Mouse (Mus musculus) myocyte (in vitro differentiated cells): ENCODE data around the gene Scp2d1.

Experiments used
- E2F4 ChIP-seq: IDR thresholded peaks from one replicate; pipeline ENCODE4 v1.6.1; 2011; ENCODE audit warnings: mild to moderate bottlenecking, control low read depth, moderate library complexity; ENCODE audit not compliant: insufficient read depth
- MAX ChIP-seq: IDR thresholded peaks from one replicate; pipeline ENCODE4 v1.6.1; 2011; ENCODE audit warnings: low read depth, mild to moderate bottlenecking, control low read depth
- MYOD1 ChIP-seq, 3 experiments: IDR thresholded peaks; one replicate each; pipeline ENCODE4 v1.6.1; 2011; ENCODE audit warnings: control low read depth in 2 of 3, low read depth in 2 of 3, mild to moderate bottlenecking in 2 of 3, moderate library complexity in 1 of 3; ENCODE audit not compliant: insufficient read length in 2 of 3, control insufficient read depth in 1 of 3
- POLR2A ChIP-seq: IDR thresholded peaks from one replicate; pipeline ENCODE4 v1.6.1; 2011; ENCODE audit warnings: low read depth, mild to moderate bottlenecking, control low read depth, moderate library complexity; ENCODE audit not compliant: insufficient read length
- POLR2AphosphoS2 ChIP-seq: IDR thresholded peaks from one replicate; pipeline ENCODE4 v1.6.1; 2011; ENCODE audit warnings: low read depth, control low read depth; ENCODE audit not compliant: insufficient read length
- REST ChIP-seq: IDR thresholded peaks from one replicate; pipeline ENCODE4 v1.6.1; 2011; ENCODE audit warnings: mild to moderate bottlenecking, control low read depth, moderate library complexity; ENCODE audit not compliant: insufficient read depth, insufficient read length
- TCF12 ChIP-seq: IDR thresholded peaks from one replicate; pipeline ENCODE4 v1.6.1; 2011; ENCODE audit warnings: mild to moderate bottlenecking, control low read depth; ENCODE audit not compliant: poor library complexity, insufficient read depth, severe bottlenecking

- TF ChIP-seq E2F4 (no peak), TCF12 (no peak), POLR2AphosphoS2 (no peak), POLR2A (no peak), REST (no peak), MYOD1 (IDR thresholded peaks at IDR 0.05; ENCODE audit: control insufficient read depth in 1 of 3, insufficient read length in 2 of 3, low read depth in 2 of 3) (no peak), MAX (no peak)
Observed at GRCm38 (mm10) chr2:144868827-144869226, 45.4 kb downstream of the Scp2d1 start.
